Mouse (Mus musculus) C2C12 (cell line): Measurements from ENCODE around the gene Crb1.

Experiments used
- CTCF ChIP-seq: IDR thresholded peaks from one replicate; pipeline ENCODE4 v1.5.1; 2011; ENCODE audit not compliant: control insufficient read depth, insufficient read depth, insufficient read length
- MAX ChIP-seq: IDR thresholded peaks from one replicate; pipeline ENCODE4 v1.6.1; 2011; ENCODE audit warnings: mild to moderate bottlenecking, control low read depth
- MYOD1 ChIP-seq: IDR thresholded peaks from one replicate; pipeline ENCODE4 v1.6.1; 2011; ENCODE audit warnings: low read depth; ENCODE audit not compliant: control insufficient read depth, insufficient read length
- MYOG ChIP-seq: IDR thresholded peaks from one replicate; pipeline ENCODE4 v1.6.1; 2011; ENCODE audit not compliant: control insufficient read depth, insufficient read length; ENCODE audit errors: extremely low read depth

- TF ChIP-seq MAX = no peak
- TF ChIP-seq CTCF = no peak
- no peak for TF ChIP-seq MYOD1
- TF ChIP-seq MYOG = no peak
Observed at GRCm38 (mm10) chr1:139328811-139329210, 48.1 kb downstream of the Crb1 start.
